Comparison of ENCODE assay signal across 8 mouse cellular contexts in the genomic region with DNA sequence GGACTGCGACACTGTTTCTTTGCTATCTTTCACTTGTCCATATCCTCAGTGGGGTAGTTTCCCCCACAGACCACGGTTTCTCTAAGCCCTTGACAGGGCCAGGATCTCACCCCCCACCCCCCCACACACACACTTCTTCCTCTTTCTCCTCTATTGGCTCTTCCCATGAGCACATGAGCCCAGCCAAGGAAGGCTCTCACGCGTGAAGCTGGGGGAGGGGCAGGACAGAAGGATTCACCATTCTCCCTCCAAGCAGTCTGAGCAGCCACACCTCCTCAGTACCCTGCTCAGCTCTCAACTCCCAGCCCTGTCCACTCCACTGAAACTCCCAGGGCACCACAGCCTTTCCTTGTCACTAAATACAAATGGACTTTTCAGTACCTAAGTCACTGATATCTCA. TPM values are rescaled to one million over a fixed set of nuclear protein-coding genes. Genes with fewer than 3 reads are reported as not detected.
A peak's percentile ranks its signal among the peaks of the same experiment; 100 is the strongest.
DNase-seq lines count a peak whose midpoint lies in the region; ATAC-seq lines count a peak whose summit lies in the region.

No protein-coding gene starts in this region.

- 12% methylated on average over 4 of the region's 4 CpGs for WGBS in midbrain, embryonic 10.5 days
- WGBS in midbrain, embryonic 15.5 days: 6% methylated on average over 4 of the region's 4 CpGs
- 21% methylated on average over 4 of the region's 4 CpGs for WGBS in embryonic facial prominence, embryonic 10.5 days
- WGBS in kidney, embryonic 16.5 days: 12% methylated on average over 4 of the region's 4 CpGs

- peak overlapping the region; percentile 49; the same call in 1 of the 2 replicates for H3K27ac ChIP-seq in midbrain, embryonic 10.5 days (replicated peaks)
- H3K27ac ChIP-seq in midbrain, embryonic 15.5 days: no peak overlapping the region
- H3K27ac ChIP-seq in embryonic facial prominence, embryonic 10.5 days (replicated peaks): 0 out of 2 replicates have a peak overlapping the region, but pooled peaks have one; percentile 1
- peak overlapping the region; percentile 20 for H3K27ac ChIP-seq in kidney, embryonic 16.5 days (ENCODE audit: low read length)

- H3K9me3 ChIP-seq in midbrain, embryonic 10.5 days (replicated peaks): no peaks in the 10 kb centered on the region
- H3K9me3 ChIP-seq in midbrain, embryonic 15.5 days: no peaks in the 10 kb centered on the region
- no peaks in the 10 kb centered on the region for H3K9me3 ChIP-seq in embryonic facial prominence, embryonic 10.5 days
- no peaks in the 10 kb centered on the region for H3K9me3 ChIP-seq in kidney, embryonic 16.5 days (ENCODE audit: low read length)

- no peak overlapping the region for H3K4me3 ChIP-seq in midbrain, embryonic 10.5 days
- H3K4me3 ChIP-seq in midbrain, embryonic 15.5 days: no peak overlapping the region
- H3K4me3 ChIP-seq in embryonic facial prominence, embryonic 10.5 days: no peak overlapping the region
- H3K4me3 ChIP-seq in kidney, embryonic 16.5 days (ENCODE audit: low read length): no peak overlapping the region

- H3K4me1 ChIP-seq in midbrain, embryonic 10.5 days: peaks cover 48% of the 10 kb centered on the region
- H3K4me1 ChIP-seq in midbrain, embryonic 15.5 days: peaks cover 38% of the 10 kb centered on the region
- H3K4me1 ChIP-seq in embryonic facial prominence, embryonic 10.5 days: peaks cover 45% of the 10 kb centered on the region
- H3K4me1 ChIP-seq in kidney, embryonic 16.5 days (ENCODE audit: insufficient read depth, low read length): peaks cover 39% of the 10 kb centered on the region

- DNase-seq in midbrain, embryonic 10.5 days (ENCODE audit: low spot score): peak; percentile 54
- DNase-seq in embryonic facial prominence, embryonic 10.5 days (ENCODE audit: low spot score): peak; percentile 32
- no peak for DNase-seq in left cerebral cortex, postnatal 36 days (ENCODE audit: low spot score in 2 of 2)
- no peak for DNase-seq in adrenal gland, postnatal 14 days
- DNase-seq in right cerebral cortex, postnatal 4 days: no peak

- intact Hi-C loops in left cerebral cortex, postnatal 36 days (cut with DNase I): no loop called here

- ATAC-seq in midbrain, embryonic 15.5 days (replicated peaks): no peak
- peak; percentile 86 for ATAC-seq in kidney, embryonic 16.5 days (ENCODE audit: low FRiP score, low TSS enrichment)
- peak; percentile 28 for ATAC-seq in neutrophil, adult 5-6 weeks (ENCODE audit: extremely low read depth, insufficient number of reproducible peaks, low FRiP score, poor library complexity, severe bottlenecking)

- no peak overlapping the region for H3K9ac ChIP-seq in midbrain, embryonic 15.5 days
- no peak overlapping the region for H3K9ac ChIP-seq in kidney, embryonic 16.5 days (replicated peaks; ENCODE audit: low read length)

- H3K27me3 ChIP-seq in midbrain, embryonic 10.5 days (ENCODE audit: low read depth, poor library complexity, severe bottlenecking): no peaks in the 10 kb centered on the region
- H3K27me3 ChIP-seq in midbrain, embryonic 15.5 days (replicated peaks): no peaks in the 10 kb centered on the region
- H3K27me3 ChIP-seq in embryonic facial prominence, embryonic 10.5 days (replicated peaks; ENCODE audit: low read depth, poor library complexity, severe bottlenecking): no peaks in the 10 kb centered on the region
- H3K27me3 ChIP-seq in kidney, embryonic 16.5 days (ENCODE audit: insufficient read depth, low read length): no peaks in the 10 kb centered on the region

- H3K36me3 ChIP-seq in midbrain, embryonic 10.5 days: no peaks in the 10 kb centered on the region
- H3K36me3 ChIP-seq in midbrain, embryonic 15.5 days (replicated peaks): no peaks in the 10 kb centered on the region
- H3K36me3 ChIP-seq in embryonic facial prominence, embryonic 10.5 days (replicated peaks): no peaks in the 10 kb centered on the region
- H3K36me3 ChIP-seq in kidney, embryonic 16.5 days (ENCODE audit: insufficient read depth, low read length): no peaks in the 10 kb centered on the region

- H3K4me2 ChIP-seq in midbrain, embryonic 15.5 days: no peak overlapping the region
- no peak overlapping the region for H3K4me2 ChIP-seq in kidney, embryonic 16.5 days (replicated peaks; ENCODE audit: low read depth, low read length)

RNA-seq across cellular contexts. Expression of a gene that starts 47.2 kb away (rescaled TPM):
- 8.4 and 9.3 TPM in 2 replicates for polyA plus RNA-seq in midbrain, embryonic 10.5 days (2016; fragmentation: Nextera tagmentation; extraction: Ambion mirVana)
- polyA plus RNA-seq in midbrain, embryonic 15.5 days (2015; fragmentation: Nextera tagmentation; extraction: Ambion mirVana): 15.6 and 15.7 TPM in 2 replicates
- polyA plus RNA-seq in embryonic facial prominence, embryonic 10.5 days (2016; fragmentation: Nextera tagmentation; extraction: Ambion mirVana): 9.0 and 11.2 TPM in 2 replicates
- 18.5 and 22.2 TPM in 2 replicates for polyA plus RNA-seq in kidney, embryonic 16.5 days (2015; fragmentation: Nextera tagmentation; extraction: Ambion mirVana)
- 34.3 and 36.6 TPM in 2 replicates for total RNA-seq in neutrophil, adult 5-6 weeks (2017)
- 10 to 100 TPM; 12.1 to 15.7 TPM for total RNA-seq in left cerebral cortex, postnatal 36 days (2021)
- 22.5 and 29.0 TPM in 2 replicates for total RNA-seq in adrenal gland, postnatal 14 days (2021)

Comparison
In these comparisons a context has a peak if more than half of its experiments do, and no peak if none do; other contexts are left out.
1. DNase-seq: peak in midbrain, embryonic 10.5 days (single experiment) and embryonic facial prominence, embryonic 10.5 days (single experiment); none in left cerebral cortex, postnatal 36 days (0 of 2), adrenal gland, postnatal 14 days (single experiment) and right cerebral cortex, postnatal 4 days (single experiment).